Mouse (Mus musculus) erythroblast, embryonic 14.5 days (primary cell): Measurements from ENCODE around the gene Shank1.

Experiments
- GATA1 ChIP-seq: IDR thresholded peaks from 2 replicates; pipeline ENCODE4 v1.6.1; 2012; ENCODE audit warnings: low read length, inconsistent platforms, mixed read lengths
- TAL1 ChIP-seq: IDR thresholded peaks from 3 replicates; pipeline ENCODE4 v1.6.1; 2012; ENCODE audit warnings: low read length, inconsistent platforms, mixed read lengths

GRCm38 (mm10) chr7:44310878-44311712 is 1.0 kb downstream of the Shank1 start:
- no peak for TF ChIP-seq TAL1
- TF ChIP-seq GATA1 = no peak
